In the genomic region with DNA sequence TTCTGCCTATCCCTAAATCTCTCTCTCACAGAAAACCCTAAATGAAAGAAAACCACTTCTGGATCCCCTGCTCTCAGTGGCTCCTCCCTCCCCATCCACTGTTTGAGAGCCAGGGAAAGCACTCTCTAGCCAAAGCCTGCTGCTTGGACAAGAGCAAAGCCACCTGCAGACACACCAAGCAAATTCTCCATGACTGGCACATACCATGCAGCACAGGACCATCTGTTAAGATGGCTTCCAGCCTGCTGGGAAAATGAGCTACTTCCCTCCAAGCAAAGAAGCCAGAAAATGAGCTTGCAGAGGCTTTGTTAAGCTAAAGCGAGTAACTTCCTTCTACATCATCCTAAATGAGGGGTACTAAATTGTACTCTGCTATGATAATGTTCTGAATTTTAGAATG, we compare ENCODE assay signal across 11 mouse cellular contexts.
DNase-seq lines count a peak whose midpoint lies in the region; ATAC-seq and TF ChIP-seq lines count a peak whose summit lies in the region.
"Had no signal": no experiment of that assay in that cellular context is flagged by ENCODE, and none has a peak within 500 bp of the region (broad histone marks: within the 10 kb centered on the region; RNA-seq: fewer than 3 reads in every experiment).

No protein-coding gene starts in this region.

- H3K27ac ChIP-seq in cerebellum, adult 2 months (ENCODE audit: insufficient read depth, low read length): no peak overlapping the region
- H3K27ac ChIP-seq: heart, embryonic 15.5 days; intestine, embryonic 15.5 days; liver, embryonic 12.5 days had no signal

- peak; percentile 87 to 95 for DNase-seq in cerebellum, adult 2 months
- DNase-seq in layer of hippocampus, adult 18-20 months (ENCODE audit: low spot score in 2 of 2): peak; percentile 35 to 72
- peak; percentile 9 for DNase-seq in right cerebral cortex, adult 18-20 months
- DNase-seq in heart, postnatal 14 days: no peak
- no peak for DNase-seq in lung, postnatal 36 days
- DNase-seq in adrenal gland, adult 2 months: no peak
- DNase-seq: thymus, postnatal 25 days had no signal

- intact Hi-C loops in heart, postnatal 14 days (cut with DNase I): no loop called here

- TF ChIP-seq POLR2A in cerebellum, adult 2 months (IDR thresholded peaks at IDR 0.05; ENCODE audit: borderline replicate concordance, insufficient read depth, low read length): no peak

- peak; percentile 98 for ATAC-seq in cerebellum, adult (ENCODE audit: insufficient number of reproducible peaks, low FRiP score, low TSS enrichment)
- ATAC-seq: intestine, embryonic 15.5 days; liver, embryonic 12.5 days had no signal

- peaks cover 2% of the 10 kb centered on the region; the same call in 1 of the 2 replicates for H3K27me3 ChIP-seq in cerebellum, adult 2 months (ENCODE audit: control insufficient read depth, insufficient read depth, low read length)
- H3K27me3 ChIP-seq: heart, embryonic 15.5 days; intestine, embryonic 15.5 days; liver, embryonic 12.5 days had no signal

- H3K4me3 ChIP-seq in cerebellum, adult 2 months (replicated peaks; ENCODE audit: insufficient read depth, low read depth, low read length): no peak overlapping the region
- H3K4me3 ChIP-seq: heart, embryonic 15.5 days; intestine, embryonic 15.5 days; liver, embryonic 12.5 days had no signal

- H3K4me1 ChIP-seq in cerebellum, adult 2 months (ENCODE audit: control insufficient read depth, insufficient read depth, low read length): peaks cover 2% of the 10 kb centered on the region; the same call in 1 of the 2 replicates
- H3K4me1 ChIP-seq: heart, embryonic 15.5 days; intestine, embryonic 15.5 days; liver, embryonic 12.5 days had no signal

- TF ChIP-seq CTCF in cerebellum, adult 2 months (IDR thresholded peaks at IDR 0.05; ENCODE audit: borderline replicate concordance, insufficient read depth, low read depth, low read length): no peak

- WGBS in cerebellum, adult 2 months: 10% methylated on average over 1 of the region's 1 CpGs

Comparison
In these comparisons a context has a peak if more than half of its experiments do, and no peak if none do; other contexts are left out.
1. DNase-seq: peak in cerebellum, adult 2 months (2 of 2), layer of hippocampus, adult 18-20 months (2 of 2) and right cerebral cortex, adult 18-20 months (single experiment); none in heart, postnatal 14 days (0 of 2), lung, postnatal 36 days (single experiment) and adrenal gland, adult 2 months (single experiment).